Mouse (Mus musculus) MEL (cell line): ENCODE data around the gene Bicdl1.

ENCODE experiments used
- CTCF ChIP-seq, 3 experiments: IDR thresholded peaks in 2 of 3; conservative IDR thresholded peaks in 1 of 3; 2 replicates each; pipeline ENCODE4 v1.5.1; 2011 to 2012; ENCODE audit warnings: low read length in 3 of 3, low read depth in 2 of 3, mild to moderate bottlenecking in 2 of 3, improper control_type of control experiment in 1 of 3, inconsistent platforms in 1 of 3, mixed read lengths in 1 of 3, moderate library complexity in 1 of 3; ENCODE audit not compliant: control insufficient read depth in 1 of 3, insufficient read depth in 1 of 3, poor library complexity in 1 of 3, severe bottlenecking in 1 of 3
- E2F4 ChIP-seq: IDR thresholded peaks from 2 replicates; pipeline ENCODE4 v1.6.1; 2011; ENCODE audit warnings: low read depth, low read length, improper control_type of control experiment, borderline replicate concordance
- NRF1 ChIP-seq: IDR thresholded peaks from 2 replicates; pipeline ENCODE4 v1.6.1; 2014; ENCODE audit warnings: low read depth, mild to moderate bottlenecking, inconsistent platforms, low read length, improper control_type of control experiment, moderate library complexity; ENCODE audit not compliant: poor library complexity, insufficient read depth, severe bottlenecking
- TCF12 ChIP-seq: IDR thresholded peaks from 2 replicates; pipeline ENCODE4 v1.6.1; 2014; ENCODE audit warnings: low read depth, mild to moderate bottlenecking, inconsistent platforms, low read length, improper control_type of control experiment, moderate library complexity

GRCm38 (mm10) chr5:115775350-115775749 lies 43.9 kb upstream of the Bicdl1 start:
- TF ChIP-seq TCF12 (no peak), CTCF (IDR thresholded peaks at IDR 0.05 in 2 of 3, conservative IDR thresholded peaks at IDR 0.05 in 1 of 3; ENCODE audit: control insufficient read depth in 1 of 3, insufficient read depth in 1 of 3, low read depth in 2 of 3, low read length in 3 of 3, poor library complexity in 1 of 3, severe bottlenecking in 1 of 3) (no peak), E2F4 (no peak), NRF1 (no peak)
